Mouse (Mus musculus): Measurements from ENCODE around the gene Prb1. TPM values are rescaled to one million over a fixed set of nuclear protein-coding genes. Genes with fewer than 3 reads are reported as not detected.
"Not testable (repeated sequence)": the region's sequence is repeated elsewhere in the genome, so short reads cannot be mapped to it uniquely, and the experiment has no call there.

Gene Prb1
- total RNA-seq (2021) = not detected

DNA sequence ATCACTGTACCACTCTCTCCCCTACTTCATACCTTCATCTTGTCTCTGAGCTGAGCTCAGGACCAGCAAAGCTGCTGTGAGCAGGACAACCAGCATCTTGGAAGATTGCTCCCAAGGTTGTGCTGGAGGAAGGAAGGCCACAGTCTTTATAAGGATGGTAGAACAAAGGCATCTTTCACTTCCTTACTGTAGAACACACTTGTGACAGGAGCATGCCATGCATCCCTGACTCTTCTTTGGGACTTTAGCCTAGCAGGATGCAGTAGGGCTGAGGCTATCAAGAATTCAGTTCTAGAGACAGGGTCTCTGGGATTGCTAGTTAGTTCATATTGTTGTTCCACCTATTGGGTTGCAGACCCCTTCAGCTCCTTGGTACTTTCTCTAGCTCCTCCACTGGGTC is at the start of gene Prb1:
Gene Prb1, minus strand, starts transcription at position 101 of the 400 bp plus-strand sequence.
- DNase-seq (ENCODE audit: extremely low spot score in 1 of 2, low spot score in 1 of 2) = not testable (repeated sequence)

Other genes with a start within 250 kb of the Prb1 start
- not detected for gene Prpmp5, start 104.2 kb upstream of the Prb1 start, total RNA-seq (2021)
- not detected for gene Gm8882, start 153.6 kb upstream of the Prb1 start, total RNA-seq (2021)

All from layer of hippocampus, postnatal 25 days (tissue).